Mouse (Mus musculus): ENCODE results near the gene Csgalnact2.
A peak's percentile ranks its signal among the peaks of the same experiment; 100 is the strongest.

Csgalnact2 gene

DNA sequence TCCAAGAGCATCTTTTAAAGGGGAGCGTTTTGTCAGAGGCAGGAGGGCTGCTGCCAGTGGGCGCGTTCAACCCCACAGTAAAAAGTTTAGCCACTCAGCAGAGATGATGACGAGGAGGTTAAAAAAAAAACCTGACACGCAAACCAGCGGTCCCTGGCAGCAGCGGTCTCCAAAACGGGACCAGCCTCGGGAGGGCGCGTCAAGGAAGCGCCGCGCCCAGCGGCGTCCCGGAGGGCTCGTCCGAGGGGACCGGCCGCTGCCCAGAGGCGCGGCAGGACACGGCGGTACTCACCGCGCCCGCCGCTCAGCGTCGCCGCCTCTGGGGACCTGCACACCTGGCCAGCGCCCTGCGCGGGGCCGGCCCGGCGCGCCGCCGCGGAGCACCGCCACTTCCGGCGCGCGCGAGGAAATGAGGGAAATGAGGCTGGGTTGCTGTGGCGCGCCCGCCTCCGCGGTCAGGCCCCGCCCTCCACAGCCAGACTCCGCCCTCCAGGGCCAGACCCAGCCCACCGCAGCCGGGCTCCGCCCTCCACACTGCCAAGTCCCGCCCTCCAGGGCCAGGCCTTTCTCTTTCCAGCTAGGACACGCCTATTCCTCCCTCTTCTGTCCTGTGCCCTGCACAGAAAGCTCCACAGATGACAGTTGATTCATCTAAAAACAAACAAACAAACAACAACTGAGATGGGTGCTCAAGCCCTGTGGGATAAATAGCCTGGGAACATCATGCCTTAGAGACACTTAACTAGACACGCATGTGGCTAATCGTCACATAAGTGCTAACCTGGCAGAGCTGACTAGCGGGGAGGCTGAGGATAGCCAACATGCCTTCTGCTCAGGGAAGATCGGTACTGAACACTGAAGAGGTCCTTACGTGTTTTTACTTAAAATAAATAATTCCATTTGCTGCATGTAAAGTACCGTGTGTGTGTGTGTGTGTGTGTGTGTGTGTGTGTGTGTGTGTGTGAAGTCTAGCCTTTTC is at the start of gene Csgalnact2:
Gene Csgalnact2 (minus strand): TSS at position 410 of the 979 bp plus-strand sequence.
- peak; percentile 98 for ATAC-seq (ENCODE audit: low TSS enrichment)

DNA sequence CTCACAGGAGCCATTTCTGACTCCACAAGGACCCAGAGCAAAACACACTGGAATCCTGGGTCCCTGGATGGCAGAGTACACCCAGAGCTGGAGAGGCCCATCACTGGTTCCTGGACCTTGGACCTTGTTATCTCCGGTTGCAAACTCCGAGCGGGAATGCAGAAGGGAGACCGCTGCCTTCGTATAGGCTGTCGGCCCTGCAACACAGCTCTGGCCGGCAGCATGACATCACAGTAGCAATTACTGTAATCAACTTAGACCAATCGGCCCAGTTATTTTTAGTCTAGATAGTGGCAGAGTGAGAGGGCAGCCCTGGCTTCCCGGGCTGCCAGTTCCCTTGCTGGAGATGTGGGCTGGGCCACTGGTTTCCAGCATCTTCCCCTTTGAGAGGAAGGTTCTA is 49.7 kb upstream of the Csgalnact2 start:
- ATAC-seq (ENCODE audit: low TSS enrichment): no peak

DNA sequence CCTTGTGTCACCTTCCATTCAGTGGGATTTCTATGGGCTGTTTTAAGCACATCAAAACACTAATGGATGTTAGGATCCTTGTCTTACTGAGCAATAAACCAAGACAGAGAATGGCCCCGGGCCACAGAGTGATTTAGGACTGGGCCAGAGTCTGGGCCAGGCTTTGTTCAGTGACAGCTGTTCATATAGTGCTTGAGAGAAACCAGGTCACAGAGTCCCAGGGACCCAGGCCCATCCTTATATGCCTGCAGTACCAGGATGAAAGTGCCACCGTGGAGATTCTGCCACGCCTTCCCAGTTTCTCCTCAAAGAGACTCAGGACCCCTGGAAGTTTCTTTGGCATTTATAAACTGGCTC is 48.3 kb upstream of the Csgalnact2 start:
- ATAC-seq (ENCODE audit: low TSS enrichment): no peak

DNA sequence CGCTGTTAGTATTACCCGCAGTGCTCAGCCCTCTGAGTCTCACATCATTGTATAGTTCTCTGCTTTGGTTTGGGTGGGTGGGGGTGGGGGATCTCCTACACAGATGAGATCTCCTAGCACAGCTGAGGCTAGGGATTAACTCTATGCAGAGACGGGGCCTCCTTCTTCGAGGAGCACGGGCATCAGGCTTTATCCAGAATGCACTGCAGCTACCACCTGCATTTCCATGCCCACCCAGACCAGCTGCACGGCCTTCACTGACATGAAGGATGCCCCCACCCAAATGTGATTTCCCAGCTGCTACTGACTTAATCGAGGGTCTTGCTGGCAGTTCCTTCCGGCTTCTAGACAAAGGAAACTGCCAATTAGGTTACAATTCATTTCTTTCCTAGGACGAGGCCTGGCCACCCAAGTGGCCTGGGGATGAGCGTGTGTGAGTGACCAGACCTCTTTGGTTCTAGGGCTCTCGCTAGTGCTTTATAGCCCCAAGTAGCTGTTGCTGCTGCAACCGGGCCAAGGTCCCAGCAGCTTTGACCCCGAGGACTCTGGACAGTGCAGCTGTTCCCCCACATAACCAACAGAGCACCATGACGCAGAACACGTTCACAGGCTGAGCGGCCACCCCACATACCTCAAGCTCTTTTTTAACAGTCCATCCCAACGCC is 47.8 kb upstream of the Csgalnact2 start:
- no peak for ATAC-seq (ENCODE audit: low TSS enrichment)

DNA sequence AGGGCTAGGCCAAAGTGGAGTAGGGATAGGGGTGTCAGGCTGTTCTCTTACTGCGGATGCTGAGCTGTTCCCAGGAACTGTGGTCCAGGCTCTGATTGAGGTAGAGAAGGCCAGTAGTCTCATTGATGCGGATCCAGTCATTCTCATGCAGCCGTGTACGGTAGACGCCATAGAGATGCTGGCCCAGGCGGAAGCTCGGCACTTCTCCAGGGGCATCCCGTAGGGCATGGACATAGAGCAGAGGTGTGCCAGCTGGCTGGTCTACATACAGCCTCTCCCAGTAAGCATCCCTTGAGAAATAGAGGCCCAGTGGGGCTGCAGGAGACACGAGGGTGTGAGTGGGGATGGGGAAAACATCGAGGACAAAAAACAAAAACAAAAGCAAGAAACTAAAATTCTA is 45.2 kb upstream of the Csgalnact2 start:
- ATAC-seq (ENCODE audit: low TSS enrichment): no peak

DNA sequence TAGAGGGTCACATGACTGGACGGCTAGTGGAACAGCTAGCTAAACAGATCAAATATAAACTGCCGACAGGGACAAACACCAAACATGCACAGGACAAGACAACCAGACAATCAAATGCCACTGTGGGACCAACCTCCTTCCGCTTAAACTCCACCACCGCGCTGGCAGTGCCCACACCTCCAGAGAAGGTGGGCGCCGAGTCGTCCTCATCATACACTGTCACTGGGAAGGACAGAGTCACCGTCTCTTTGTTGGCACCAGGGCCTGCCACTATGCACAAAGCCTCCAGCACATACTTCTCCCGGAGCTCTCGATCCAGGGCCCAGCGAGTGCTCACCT is 41.1 kb upstream of the Csgalnact2 start:
- no peak for ATAC-seq (ENCODE audit: low TSS enrichment)

DNA sequence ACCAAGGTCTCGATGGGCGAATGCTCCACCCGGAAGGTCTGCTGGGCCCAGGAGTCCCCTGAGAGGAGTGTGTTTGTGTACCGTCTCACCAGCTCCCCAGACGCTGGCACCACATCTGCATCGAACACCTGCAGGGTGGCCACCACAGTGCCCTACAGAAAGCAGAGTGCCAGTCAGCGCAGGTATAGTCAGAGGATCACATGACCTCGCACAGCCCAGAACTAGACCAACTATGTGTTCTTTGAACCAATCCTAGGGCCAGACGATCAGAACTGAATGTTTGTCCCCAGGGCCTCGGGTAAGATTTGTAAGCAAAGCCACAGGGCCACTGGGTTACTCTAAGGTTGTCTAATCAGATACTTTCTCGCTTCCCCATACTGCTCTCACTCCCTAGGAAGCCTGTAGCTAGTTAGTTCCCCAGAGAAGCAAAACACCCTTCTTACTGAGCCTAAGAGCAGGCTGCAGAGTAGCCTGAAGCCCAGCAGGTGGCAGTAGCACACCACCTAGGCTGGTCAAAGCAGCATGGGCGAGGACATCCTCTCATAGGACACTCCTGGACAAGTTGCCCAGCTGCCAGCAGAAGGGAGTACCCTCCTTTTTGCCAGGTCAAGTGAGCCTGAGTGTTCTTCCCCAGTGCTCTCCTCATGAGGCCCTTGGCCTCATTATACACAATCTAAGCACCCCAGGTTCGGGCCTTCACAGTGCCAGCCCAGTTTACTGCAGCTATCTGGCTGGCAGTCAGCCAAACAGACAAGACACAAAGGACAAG is 40.6 kb upstream of the Csgalnact2 start:
- ATAC-seq (ENCODE audit: low TSS enrichment): peak; percentile 96

DNA sequence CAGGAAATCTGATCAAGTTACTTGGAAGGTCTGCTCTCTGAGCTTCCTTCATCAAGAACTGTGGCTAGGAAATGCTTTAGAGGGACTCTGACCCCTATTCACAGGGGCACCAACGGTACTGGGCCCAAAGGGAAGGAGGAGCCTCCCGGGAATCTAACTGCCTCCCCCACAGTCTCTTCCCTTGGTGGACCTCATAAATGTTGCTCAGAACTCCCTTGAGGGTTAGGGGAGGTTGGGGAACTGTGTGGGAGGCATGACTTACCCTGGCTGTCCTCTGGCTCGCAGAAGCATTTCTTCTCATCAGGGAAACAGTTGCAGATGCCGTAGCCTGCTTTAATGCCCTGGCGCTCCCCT is 35.0 kb upstream of the Csgalnact2 start:
- no peak for ATAC-seq (ENCODE audit: low TSS enrichment)

DNA sequence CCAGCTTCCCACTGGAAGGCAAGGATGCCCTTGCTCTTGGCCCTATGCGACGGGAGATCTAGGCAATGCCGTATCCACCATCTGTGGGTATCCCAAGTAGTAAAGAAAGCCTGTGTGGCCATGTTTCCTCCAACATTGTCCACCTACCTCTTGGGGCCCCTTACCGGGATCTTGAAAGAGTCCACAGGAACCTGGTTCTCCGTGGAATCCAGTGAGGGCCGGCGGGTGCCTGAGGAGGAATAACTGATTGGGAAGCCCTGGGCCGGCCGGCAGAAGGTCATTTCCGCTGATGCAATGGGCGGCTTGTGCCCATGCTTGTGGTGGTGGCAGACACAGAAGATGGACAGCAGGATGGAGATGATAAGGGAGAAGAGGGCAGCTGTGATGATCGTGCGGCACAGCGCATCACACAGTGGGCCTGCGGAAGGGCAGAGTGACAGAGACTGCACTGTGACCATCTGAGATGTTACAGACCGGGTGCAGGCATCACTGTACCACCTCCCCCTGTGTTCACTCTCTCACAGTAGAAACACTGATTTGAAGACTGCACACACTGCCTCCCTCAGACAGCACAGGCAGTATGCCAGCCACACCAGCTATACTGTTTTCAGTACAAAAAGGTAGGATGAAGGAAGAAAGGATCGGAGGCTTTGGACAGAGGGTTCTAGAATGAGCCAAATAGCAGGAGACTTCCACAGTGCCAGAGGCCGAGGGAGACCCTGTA is 34.5 kb upstream of the Csgalnact2 start:
- ATAC-seq (ENCODE audit: low TSS enrichment): no peak; the same call in 1 of the 2 replicates

DNA sequence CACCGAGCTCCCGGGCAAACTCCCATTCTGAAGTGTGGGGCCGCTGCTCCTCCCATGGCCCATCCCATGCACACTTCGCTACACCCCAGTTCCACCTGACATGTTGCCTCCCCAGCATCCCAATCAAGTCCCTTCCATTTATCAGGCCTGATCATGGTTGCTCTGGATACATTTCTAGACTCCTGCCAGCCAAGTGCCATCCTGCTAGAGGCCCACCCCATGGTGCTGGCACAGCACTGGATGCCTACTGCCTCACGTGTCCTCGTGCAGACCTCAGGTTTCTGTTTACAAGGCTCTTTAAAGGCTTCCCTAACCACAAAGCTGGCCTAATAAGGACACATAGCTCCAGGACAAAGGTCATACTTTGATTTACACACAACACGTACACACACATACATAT is 32.4 kb upstream of the Csgalnact2 start:
- ATAC-seq (ENCODE audit: low TSS enrichment): no peak

DNA sequence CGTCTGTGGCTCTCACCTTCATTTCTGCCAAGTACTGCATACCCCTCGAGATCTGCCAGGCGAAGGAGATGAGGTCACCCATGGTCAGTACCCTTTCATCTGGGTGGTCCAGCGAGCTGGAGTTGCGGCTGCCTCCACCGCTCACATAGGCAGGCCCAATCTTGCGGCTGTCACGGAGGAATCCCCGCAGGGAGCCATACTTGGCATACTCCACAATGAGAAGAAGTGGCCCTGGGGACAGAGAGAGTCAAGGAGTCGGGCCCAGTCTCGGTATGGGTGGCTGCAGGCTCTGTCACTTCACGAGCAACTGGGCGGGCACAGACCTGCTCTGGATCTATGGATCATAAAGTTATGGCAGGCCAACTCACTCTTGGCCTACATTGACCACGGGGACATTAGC is 29.2 kb upstream of the Csgalnact2 start:
- no peak for ATAC-seq (ENCODE audit: low TSS enrichment)

DNA sequence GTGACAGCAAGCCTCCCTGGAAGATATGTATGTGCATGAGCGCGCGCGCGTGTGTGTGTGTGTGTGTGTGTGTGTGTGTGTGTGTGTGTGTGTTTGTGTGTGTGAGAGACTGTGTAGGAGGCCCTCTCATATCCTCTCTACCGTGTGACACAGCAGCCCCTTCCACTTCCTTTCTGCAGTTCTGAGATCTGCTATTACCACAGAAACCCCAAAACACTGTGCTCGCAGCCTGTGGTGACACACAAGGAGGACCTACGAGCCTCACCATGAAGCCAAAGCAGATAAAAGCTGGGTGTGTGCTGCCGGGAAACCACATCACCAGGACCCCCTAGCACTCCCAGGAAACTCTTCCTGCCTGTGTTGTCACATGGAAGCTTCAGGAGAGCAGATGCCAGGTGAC is 28.1 kb upstream of the Csgalnact2 start:
- ATAC-seq (ENCODE audit: low TSS enrichment): no peak

DNA sequence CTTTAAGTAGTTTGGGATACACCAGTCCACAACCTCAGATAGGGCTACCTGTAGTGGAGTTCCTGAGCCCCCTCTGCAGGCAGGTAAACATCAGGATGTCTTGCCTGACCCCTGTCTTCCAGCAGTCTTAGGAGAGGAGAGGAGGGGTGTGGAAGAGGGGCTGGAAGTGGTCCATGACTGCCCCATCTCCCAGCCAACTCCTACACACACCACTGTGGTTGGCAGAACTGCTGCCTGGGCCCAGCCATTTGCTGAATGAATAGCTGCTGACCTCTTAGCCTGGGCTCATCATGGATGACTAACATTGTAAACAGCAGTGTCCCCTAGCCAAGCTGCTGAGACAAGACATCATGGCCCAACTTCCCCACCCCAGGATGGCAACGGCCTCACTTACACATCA is 26.6 kb upstream of the Csgalnact2 start:
- no peak for ATAC-seq (ENCODE audit: low TSS enrichment)

DNA sequence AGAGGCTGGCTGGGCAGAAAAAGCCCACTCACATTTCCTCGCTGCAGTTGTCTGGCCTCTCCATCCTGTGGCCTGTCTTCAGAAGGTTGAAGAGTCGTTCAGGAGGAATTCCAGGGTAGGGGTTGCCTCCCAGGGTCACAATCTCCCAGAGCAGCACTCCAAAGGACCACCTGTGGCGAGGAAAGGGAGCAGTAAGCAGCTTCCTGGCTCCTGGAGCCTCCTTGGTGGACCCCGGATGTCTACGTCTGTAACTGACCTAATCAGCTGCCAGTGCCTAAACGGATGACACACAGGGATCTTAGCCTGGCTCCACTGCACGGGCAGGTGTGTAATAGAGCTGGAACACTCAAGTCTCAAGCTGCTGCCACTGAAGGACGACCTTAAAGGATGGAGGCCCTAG is 25.8 kb upstream of the Csgalnact2 start:
- no peak for ATAC-seq (ENCODE audit: low TSS enrichment)

DNA sequence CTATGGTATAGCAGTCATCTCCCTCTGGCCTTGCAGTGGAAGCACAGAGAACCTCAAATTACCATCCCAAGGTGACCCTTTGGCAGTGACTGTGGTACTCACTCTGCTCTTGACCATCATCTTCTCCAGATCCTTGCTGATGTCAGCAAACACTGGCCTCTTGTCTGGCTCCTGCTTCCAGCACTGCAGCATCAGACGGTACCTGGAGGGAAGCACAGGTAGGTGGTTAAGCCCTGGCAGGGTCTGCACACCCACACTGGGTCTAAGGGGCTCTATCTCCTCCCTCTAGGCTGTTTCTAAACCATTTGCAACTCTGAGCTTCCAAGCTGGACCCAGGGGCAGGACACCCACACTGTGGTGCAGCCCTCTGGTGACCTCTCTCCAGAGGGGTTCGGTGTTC is 24.1 kb upstream of the Csgalnact2 start:
- no peak for ATAC-seq (ENCODE audit: low TSS enrichment)

DNA sequence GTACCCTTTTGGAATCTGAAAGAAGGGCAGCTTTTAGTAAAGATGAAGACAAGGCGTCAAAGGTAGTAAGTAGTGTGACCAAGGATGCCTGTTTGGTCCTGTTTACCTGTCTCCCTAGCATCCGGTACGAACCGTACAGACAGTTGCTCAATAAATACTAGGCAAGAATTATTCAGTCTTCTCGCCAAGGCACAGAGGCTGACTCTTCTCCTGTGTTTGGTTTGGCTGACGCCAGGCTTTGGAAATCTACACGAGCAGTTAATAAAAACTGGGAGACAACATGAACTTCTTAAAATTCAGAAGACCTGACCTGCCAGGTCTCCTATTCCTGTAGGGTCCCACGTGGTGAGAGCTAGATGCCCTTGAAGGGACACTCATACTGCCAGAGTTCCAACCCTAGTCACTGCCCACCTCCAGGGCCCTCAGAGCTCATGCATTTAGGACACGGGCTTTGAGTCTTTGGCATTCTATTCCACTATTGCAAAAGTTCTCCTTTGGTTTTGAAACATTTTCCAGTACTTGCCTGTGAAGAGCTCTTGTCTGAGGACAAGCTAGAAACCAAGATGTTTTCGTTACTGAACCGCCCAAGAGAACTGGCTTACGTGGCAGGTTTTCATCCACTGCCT is 23.6 kb upstream of the Csgalnact2 start:
- ATAC-seq (ENCODE audit: low TSS enrichment): no peak

DNA sequence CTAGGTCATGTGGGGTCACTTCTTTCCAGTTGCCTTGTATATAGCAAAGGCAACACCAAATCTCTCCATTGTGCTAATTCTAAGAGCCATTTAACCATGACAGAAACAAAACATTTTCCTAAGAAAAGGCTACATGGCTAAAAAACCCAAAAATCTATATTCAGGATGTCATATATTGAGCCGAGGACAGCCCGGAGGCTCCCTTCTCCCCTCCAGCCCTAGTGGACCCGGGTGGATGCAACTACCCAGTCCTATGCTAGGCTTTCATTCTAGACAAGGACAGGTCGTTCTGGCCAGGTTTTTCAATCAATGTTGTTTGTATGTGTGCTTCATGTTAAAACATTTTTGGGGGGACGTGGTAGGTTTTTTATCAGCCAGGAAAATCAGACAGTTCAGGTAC is 14.2 kb upstream of the Csgalnact2 start:
- no peak for ATAC-seq (ENCODE audit: low TSS enrichment)

DNA sequence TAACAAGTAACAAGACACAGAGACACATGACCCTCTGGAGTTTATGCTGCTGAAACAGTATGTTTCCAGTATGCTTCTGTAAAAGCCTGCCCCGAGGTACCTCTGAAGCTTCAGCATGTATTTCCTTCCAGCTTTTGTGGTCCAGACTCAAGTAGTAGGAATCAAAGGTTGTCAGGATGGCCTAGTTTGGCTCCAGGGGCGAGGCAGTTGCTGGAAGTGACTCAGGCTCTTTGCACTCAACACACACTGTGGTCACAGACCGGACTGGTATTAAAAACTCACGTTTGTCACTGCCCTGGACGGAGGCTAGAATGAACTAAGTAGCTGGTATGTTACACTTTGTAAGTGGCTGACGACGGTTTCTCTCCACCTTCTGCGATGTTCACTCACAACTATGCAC is 12.0 kb upstream of the Csgalnact2 start:
- no peak for ATAC-seq (ENCODE audit: low TSS enrichment)

DNA sequence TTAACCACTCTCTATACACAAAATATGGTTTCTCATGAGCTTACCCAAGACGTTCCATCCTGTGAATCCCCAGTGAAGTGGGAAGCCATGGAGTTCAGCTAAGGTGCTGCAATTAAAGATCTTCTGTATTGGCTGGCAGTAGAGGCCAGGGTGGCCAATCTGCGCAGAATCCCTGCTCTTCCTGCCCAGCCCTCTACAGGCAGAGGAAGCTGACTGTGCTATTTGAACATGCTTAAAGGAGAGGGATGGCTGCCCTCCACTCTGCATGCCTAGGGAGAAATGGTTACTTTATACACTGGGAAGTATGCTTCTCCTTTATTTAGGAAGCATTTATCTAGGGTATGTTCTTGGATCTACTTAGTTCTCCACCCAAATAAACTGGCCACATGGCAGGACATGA is 11.6 kb upstream of the Csgalnact2 start:
- ATAC-seq (ENCODE audit: low TSS enrichment): no peak

DNA sequence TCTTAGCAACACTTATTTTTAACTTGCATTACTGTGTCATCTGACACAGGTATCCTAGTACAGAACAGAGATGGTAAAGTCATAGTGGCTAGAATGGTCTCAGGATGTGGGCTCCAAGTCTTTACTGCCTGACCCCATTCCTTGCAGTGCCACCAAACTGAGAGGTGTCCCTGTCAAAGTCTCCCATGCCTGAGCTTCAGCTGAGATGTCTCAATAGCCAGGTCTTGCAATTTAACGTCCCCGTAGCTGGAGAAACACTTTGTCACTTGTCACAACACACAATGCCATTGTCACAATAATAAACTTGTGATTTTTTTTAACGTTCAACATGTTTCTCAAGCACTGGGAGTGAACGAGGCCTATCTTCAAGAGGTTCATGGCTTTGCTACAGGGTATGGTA is 11.2 kb upstream of the Csgalnact2 start:
- ATAC-seq (ENCODE audit: low TSS enrichment): no peak

DNA sequence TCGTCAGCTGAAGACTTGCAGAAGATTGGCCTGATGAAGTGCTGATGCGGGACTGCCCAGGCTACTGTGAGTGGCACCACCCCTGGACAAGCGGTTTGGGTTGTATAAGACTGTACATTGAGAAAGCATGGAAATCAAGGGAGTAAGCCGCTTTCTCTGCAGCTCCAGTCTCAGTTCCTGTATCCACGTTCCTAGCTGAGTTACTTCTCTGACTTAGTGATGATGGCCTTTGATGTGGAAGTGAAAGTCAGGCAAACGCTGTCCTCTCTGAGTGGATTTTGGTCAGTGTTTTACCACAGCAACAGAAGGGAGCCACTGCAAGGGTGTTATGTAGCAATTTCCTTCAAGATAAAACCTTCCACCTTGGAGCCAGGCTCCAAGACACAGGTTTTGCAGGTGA is 2.0 kb upstream of the Csgalnact2 start:
- ATAC-seq (ENCODE audit: low TSS enrichment): no peak

DNA sequence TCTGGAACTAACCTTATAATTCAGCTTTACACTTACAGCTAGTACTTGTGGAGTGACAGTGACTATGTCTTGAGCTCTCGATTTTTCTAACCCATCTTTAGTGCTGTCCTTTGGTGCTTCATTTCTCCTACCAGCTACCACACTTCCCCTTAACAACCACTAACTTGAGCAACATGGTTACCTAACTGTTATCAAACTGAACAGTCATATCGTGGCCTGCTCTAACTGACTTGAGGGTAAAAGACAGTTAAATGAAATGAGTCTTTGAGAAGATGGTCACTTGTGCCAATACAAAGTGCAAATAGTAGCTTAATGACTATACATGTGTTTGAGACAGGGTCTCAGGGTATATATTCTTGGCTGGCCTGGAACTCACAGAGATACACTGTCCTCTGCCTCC is 1.8 kb downstream of the Csgalnact2 start:
- ATAC-seq (ENCODE audit: low TSS enrichment): no peak
